Mouse (Mus musculus) liver, embryonic 14.5 days (tissue): ENCODE measurements around the gene Ccnd1. TPM values are rescaled to one million over a fixed set of nuclear protein-coding genes. Genes with fewer than 3 reads are reported as not detected.

ENCODE experiments used
- ATAC-seq: fragments of 200-750 bp; cut with Nextera tagmentation; 2 replicates; pipeline ENCODE4 v1.8.0; 2017; ENCODE audit warnings: moderate number of reproducible peaks, mild to moderate bottlenecking, moderate library complexity; ENCODE audit not compliant: insufficient read depth
- DNase-seq, 3 experiments: peaks; one replicate each; pipeline ENCODE4 v3.0.0-alpha.2; 2012 to 2013; ENCODE audit warnings: low read depth in 3 of 3, low spot score in 3 of 3
- H3K27ac ChIP-seq: fragments of 300-500 bp; sonication (generic); 2 replicates; pipeline ENCODE4 v1.5.1; 2014; ENCODE audit warnings: moderate library complexity, mild to moderate bottlenecking, control low read depth, inconsistent platforms
- H3K27me3 ChIP-seq: fragments of 300-500 bp; sonication (generic); 2 replicates; pipeline ENCODE4 v1.6.1; 2014; ENCODE audit warnings: mild to moderate bottlenecking, low read length, moderate library complexity; ENCODE audit not compliant: control insufficient read depth, insufficient read depth
- H3K36me3 ChIP-seq: fragments of 300-500 bp; sonication (generic); replicated peaks from 2 replicates; pipeline ENCODE4 v1.6.1; 2014; ENCODE audit warnings: low read depth; ENCODE audit not compliant: control insufficient read depth, insufficient read depth
- H3K4me1 ChIP-seq, 2 experiments: fragments of 200-500 bp in 1 of 2; fragments of 300-500 bp in 1 of 2; sonication (generic) in 1 of 2; replicated peaks; 2 replicates each; pipeline ENCODE4 v1.6.1; 2012 to 2014; ENCODE audit warnings: antibody characterized with exemption in 1 of 2, inconsistent platforms in 1 of 2, low read length in 1 of 2; ENCODE audit not compliant: control insufficient read depth in 2 of 2, insufficient read depth in 2 of 2
- H3K4me2 ChIP-seq: fragments of 300-500 bp; sonication (generic); 2 replicates; pipeline ENCODE4 v1.6.1; 2014; ENCODE audit warnings: low read depth, mild to moderate bottlenecking, control low read depth, moderate library complexity
- H3K4me3 ChIP-seq, 2 experiments: fragments of 200-500 bp in 1 of 2; fragments of 300-500 bp in 1 of 2; sonication (generic) in 1 of 2; 2 replicates each; pipeline ENCODE4 v1.5.1; 2012 to 2014; ENCODE audit warnings: low read depth in 2 of 2, low read length in 2 of 2, mild to moderate bottlenecking in 2 of 2, control low read depth in 1 of 2, inconsistent platforms in 1 of 2, moderate library complexity in 1 of 2; ENCODE audit not compliant: insufficient read depth in 1 of 2
- H3K9ac ChIP-seq: fragments of 300-500 bp; sonication (generic); replicated peaks from 2 replicates; pipeline ENCODE4 v1.6.1; 2014; ENCODE audit warnings: mild to moderate bottlenecking, control low read depth, moderate library complexity
- H3K9me3 ChIP-seq: fragments of 300-500 bp; sonication (generic); 2 replicates; pipeline ENCODE4 v1.6.1; 2016; ENCODE audit warnings: low read length, mixed read lengths; ENCODE audit not compliant: control insufficient read depth
- CTCF ChIP-seq: IDR thresholded peaks from 2 replicates; pipeline ENCODE4 v1.5.1; 2016; ENCODE audit warnings: antibody characterized with exemption, low read depth, control low read depth
- EP300 ChIP-seq: IDR thresholded peaks from 2 replicates; pipeline ENCODE4 v1.6.1; 2016; ENCODE audit warnings: antibody characterized with exemption, low read depth
- WGBS: fragments of 180-500 bp; shearing (Covaris S2); extraction: QIAGEN DNeasy Blood & Tissue Kit; methylation state at CpG from one replicate; pipeline ENCODE4 v1.1.7; 2014; ENCODE audit not compliant: insufficient replicate concordance; 5-methylcytosine and 5-hydroxymethylcytosine counted together
- polyA plus RNA-seq, 2 experiments: library from polyadenylated mRNA; depleted of rRNA in 1 of 2; stranded (reverse) in 1 of 2; unstranded in 1 of 2; fragments of >200 nt; fragmentation: Nextera tagmentation in 1 of 2; extraction: Ambion mirVana in 1 of 2; gene quantifications; 2 replicates each; pipeline versions ENCODE4 v1.2.1 to v1.2.3; 2012 to 2014

The Ccnd1 gene
- polyA plus RNA-seq, 2 experiments: 16.7 to 25.4 TPM

DNA sequence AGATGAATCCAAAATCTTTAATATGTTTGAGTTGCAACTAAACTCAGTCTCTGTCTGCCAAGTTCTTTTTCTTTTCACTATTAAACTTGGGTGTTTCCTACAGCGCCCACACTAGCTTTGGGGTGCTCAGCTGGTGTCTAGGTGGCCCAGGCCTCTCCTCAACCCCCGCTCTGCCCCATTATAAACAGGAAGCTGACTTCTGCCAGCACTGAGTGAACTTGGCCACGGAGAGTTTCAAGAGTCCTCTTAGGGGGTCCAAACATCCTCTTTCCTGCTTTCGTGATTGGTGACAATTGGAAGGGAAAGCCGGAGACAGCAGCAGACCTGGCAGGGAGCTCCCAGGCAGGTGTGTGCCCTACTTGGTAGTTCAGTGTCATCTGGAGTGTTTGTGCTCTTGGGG lies 40.1 kb upstream of the Ccnd1 start:
- ATAC-seq: no peak
- H3K4me3 ChIP-seq: no peak overlapping the region
- H3K4me2 ChIP-seq: no peak overlapping the region
- H3K4me1 ChIP-seq: no peaks in the 10 kb centered on the region
- H3K27me3 ChIP-seq: no peaks in the 10 kb centered on the region
- no peaks in the 10 kb centered on the region for H3K9me3 ChIP-seq
- H3K9ac ChIP-seq: no peak overlapping the region
- DNase-seq: no peak
- no peaks in the 10 kb centered on the region for H3K36me3 ChIP-seq
- no peak overlapping the region for H3K27ac ChIP-seq
- TF ChIP-seq EP300 (no peak), CTCF (no peak)
- 35% methylated on average over 5 of the region's 5 CpGs for WGBS

- H3K9me3 ChIP-seq: no peaks in the 10 kb centered on the region
- no peak for DNase-seq
- no peaks in the 10 kb centered on the region for H3K27me3 ChIP-seq
- ATAC-seq: no peak
- H3K4me1 ChIP-seq: no peaks in the 10 kb centered on the region
- no peak overlapping the region for H3K9ac ChIP-seq
- no peak overlapping the region for H3K4me2 ChIP-seq
- 63% methylated on average over 2 of the region's 2 CpGs for WGBS
- TF ChIP-seq CTCF (no peak), EP300 (no peak)
- H3K4me3 ChIP-seq: no peak overlapping the region
- no peaks in the 10 kb centered on the region for H3K36me3 ChIP-seq
- H3K27ac ChIP-seq: no peak overlapping the region
These were observed 37.4 kb upstream of the Ccnd1 start for GRCm38 (mm10) chr7:144977121-144977520.

DNA sequence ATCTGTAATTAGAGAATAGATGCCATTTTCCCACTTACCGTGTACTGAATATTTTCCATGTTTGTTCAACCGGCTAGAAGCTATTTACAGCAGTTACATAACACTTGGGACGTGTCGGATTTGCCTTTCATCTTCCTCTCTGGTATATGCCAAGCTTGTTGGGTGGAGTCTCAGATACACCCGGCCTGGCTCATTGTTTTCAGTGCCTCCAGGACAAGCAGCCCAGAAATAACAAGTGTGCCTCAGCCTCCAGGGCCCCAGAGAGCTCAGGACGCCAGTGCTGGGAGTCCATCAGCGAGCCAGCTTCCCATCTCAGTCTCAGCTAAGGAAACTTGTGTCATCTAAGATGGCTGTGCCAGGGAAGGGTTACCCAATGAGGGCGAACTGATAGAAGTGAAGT lies 33.7 kb upstream of the Ccnd1 start:
- Histone ChIP-seq H3K4me1 (no peaks in the 10 kb centered on the region), H3K4me3 (no peak overlapping the region), H3K9me3 (no peaks in the 10 kb centered on the region), H3K4me2 (no peak overlapping the region), H3K9ac (no peak overlapping the region), H3K27me3 (no peaks in the 10 kb centered on the region), H3K27ac (no peak overlapping the region), H3K36me3 (no peaks in the 10 kb centered on the region)
- 50% methylated on average over 8 of the region's 8 CpGs for WGBS
- TF ChIP-seq CTCF: no peak
- no peak for TF ChIP-seq EP300
- DNase-seq (no peak), ATAC-seq (no peak)

GRCm38 (mm10) chr7:144971769-144972168 lies 32.0 kb upstream of the Ccnd1 start:
- H3K4me3 ChIP-seq: no peak overlapping the region
- H3K4me2 ChIP-seq: no peak overlapping the region
- ATAC-seq: no peak
- no peak overlapping the region for H3K27ac ChIP-seq
- no peaks in the 10 kb centered on the region for H3K4me1 ChIP-seq
- DNase-seq: no peak
- no peaks in the 10 kb centered on the region for H3K27me3 ChIP-seq
- no peak for TF ChIP-seq CTCF
- TF ChIP-seq EP300: no peak
- H3K9me3 ChIP-seq: no peaks in the 10 kb centered on the region
- no peaks in the 10 kb centered on the region for H3K36me3 ChIP-seq
- H3K9ac ChIP-seq: no peak overlapping the region
- WGBS: 28% methylated on average over 2 of the region's 2 CpGs

- TF ChIP-seq CTCF: no peak
- no peak for TF ChIP-seq EP300
- no peaks in the 10 kb centered on the region for H3K27me3 ChIP-seq
- H3K4me3 ChIP-seq: no peak overlapping the region
- ATAC-seq (no peak), DNase-seq (no peak)
- H3K4me1 ChIP-seq: no peaks in the 10 kb centered on the region
- H3K36me3 ChIP-seq: no peaks in the 10 kb centered on the region
- no peak overlapping the region for H3K9ac ChIP-seq
- no peaks in the 10 kb centered on the region for H3K9me3 ChIP-seq
- H3K4me2 ChIP-seq: no peak overlapping the region
- WGBS: 44% methylated on average over 8 of the region's 8 CpGs
- H3K27ac ChIP-seq: no peak overlapping the region
These were observed 31.5 kb upstream of the Ccnd1 start for GRCm38 (mm10) chr7:144970997-144971768.
